Mouse (Mus musculus) testis, postnatal 10 days (tissue): Measurements from ENCODE around the gene Atp5h.
A peak's percentile ranks its signal among the peaks of the same experiment; 100 is the strongest.

ENCODE experiments used
- DNase-seq: peaks from one replicate; pipeline ENCODE4 v3.0.0; 2021; ENCODE audit warnings: low spot score

Gene Atp5h

GRCm38 (mm10) chr11:115437571-115438122 lies 17.9 kb upstream of the Atp5h start:
- no peak for DNase-seq

GRCm38 (mm10) chr11:115435596-115436337 lies 16.0 kb upstream of the Atp5h start:
- DNase-seq = no peak

- DNase-seq = no peak
Measured at GRCm38 (mm10) chr11:115433342-115433741, 13.6 kb upstream of the Atp5h start.

- DNase-seq = no peak
Measured at GRCm38 (mm10) chr11:115432814-115433213, 13.1 kb upstream of the Atp5h start.

GRCm38 (mm10) chr11:115430561-115430960 lies 10.8 kb upstream of the Atp5h start:
- no peak for DNase-seq

GRCm38 (mm10) chr11:115429307-115429706 lies 9.5 kb upstream of the Atp5h start:
- DNase-seq = no peak

- DNase-seq = peak; percentile 73
Measured at GRCm38 (mm10) chr11:115427482-115428331, 7.9 kb upstream of the Atp5h start.

GRCm38 (mm10) chr11:115425671-115426070 lies 5.9 kb upstream of the Atp5h start:
- no peak for DNase-seq

- DNase-seq = no peak
Measured at GRCm38 (mm10) chr11:115424666-115425065, 4.9 kb upstream of the Atp5h start.

GRCm38 (mm10) chr11:115423091-115423490 lies 3.3 kb upstream of the Atp5h start:
- no peak for DNase-seq

- DNase-seq = no peak
Measured at GRCm38 (mm10) chr11:115421972-115422371, 2.2 kb upstream of the Atp5h start.

GRCm38 (mm10) chr11:115421328-115421727 lies 1.6 kb upstream of the Atp5h start:
- no peak for DNase-seq

- DNase-seq = peak; percentile 85
Measured at GRCm38 (mm10) chr11:115420336-115421190, 801 bp upstream of the Atp5h start.

- no peak for DNase-seq
Measured at GRCm38 (mm10) chr11:115409556-115409955, 10.2 kb downstream of the Atp5h start.

- no peak for DNase-seq
Measured at GRCm38 (mm10) chr11:115408266-115408920, 11.4 kb downstream of the Atp5h start.

GRCm38 (mm10) chr11:115406858-115407401 lies 12.8 kb downstream of the Atp5h start:
- no peak for DNase-seq

- no peak for DNase-seq
Measured at GRCm38 (mm10) chr11:115405723-115406122, 14.0 kb downstream of the Atp5h start.

GRCm38 (mm10) chr11:115403338-115404124 lies 16.2 kb downstream of the Atp5h start, which contains the start of gene Mrpl58:
Gene Mrpl58 (plus strand): TSS chr11:115403752.
- peak; percentile 88 for DNase-seq

GRCm38 (mm10) chr11:115400630-115401391 lies 19.0 kb downstream of the Atp5h start:
- DNase-seq = no peak
